In genomic region chr4:82129471-82129870, GRCm38 (mm10) we compare ENCODE assay signal across 23 mouse cellular contexts.
"Had no signal": no experiment of that assay in that cellular context is flagged by ENCODE, and none has a peak within 500 bp of the region (broad histone marks: within the 10 kb centered on the region; RNA-seq: fewer than 3 reads in every experiment).

No protein-coding gene starts in this region.

- H3K27me3 ChIP-seq: heart, embryonic 13.5 days; heart, embryonic 15.5 days; hindbrain, embryonic 13.5 days; hindbrain, embryonic 15.5 days; limb, embryonic 12.5 days had no signal

- ATAC-seq: hindbrain, postnatal 0 days had no signal

- H3K9ac ChIP-seq: heart, embryonic 13.5 days; heart, embryonic 15.5 days; hindbrain, embryonic 13.5 days; hindbrain, embryonic 15.5 days; limb, embryonic 12.5 days had no signal

- H3K4me3 ChIP-seq: heart, adult 2 months; heart, embryonic 13.5 days; heart, embryonic 15.5 days; hindbrain, embryonic 13.5 days; hindbrain, embryonic 15.5 days; layer of hippocampus, adult 2 months; left cerebral cortex, adult 2 months; limb, embryonic 10.5 days; limb, embryonic 12.5 days had no signal

- H3K36me3 ChIP-seq: heart, embryonic 13.5 days; heart, embryonic 15.5 days; hindbrain, embryonic 13.5 days; hindbrain, embryonic 15.5 days; limb, embryonic 10.5 days; limb, embryonic 12.5 days had no signal

- H3K4me1 ChIP-seq: hindbrain, embryonic 13.5 days; hindbrain, embryonic 15.5 days; limb, embryonic 10.5 days; limb, embryonic 12.5 days had no signal

- DNase-seq: gastrocnemius, postnatal 14 days; gastrocnemius, postnatal 36 days; heart, adult 11 months; heart, adult 2 months; heart, postnatal 14 days; heart, postnatal 36 days; kidney, adult 18-20 months; kidney, adult 8-10 months; kidney, postnatal 10 days; kidney, postnatal 25 days; kidney, postnatal 4 days; liver had no signal

- H3K9me3 ChIP-seq: heart, embryonic 13.5 days; heart, embryonic 15.5 days; hindbrain, embryonic 13.5 days; hindbrain, embryonic 15.5 days; limb, embryonic 10.5 days; limb, embryonic 12.5 days had no signal

- H3K27ac ChIP-seq: heart, adult 2 months; heart, embryonic 13.5 days; heart, embryonic 15.5 days; hindbrain, embryonic 13.5 days; hindbrain, embryonic 15.5 days; hindbrain, postnatal 0 days; layer of hippocampus, adult 2 months; left cerebral cortex, adult 2 months; limb, embryonic 10.5 days; limb, embryonic 12.5 days had no signal

- H3K4me2 ChIP-seq: heart, embryonic 11.5 days; heart, embryonic 13.5 days; heart, embryonic 15.5 days; hindbrain, embryonic 13.5 days; hindbrain, embryonic 15.5 days; limb, embryonic 12.5 days; liver, embryonic 11.5 days had no signal
